Mouse (Mus musculus): ENCODE measurements at regions not wholly inside any gene's neighbourhood (a gene's known extent, or its start where the extent isn't known, plus 50 kb on each side); places are given as distances from the start of the nearest gene placed in this dataset.
A peak's percentile ranks its signal among the peaks of the same experiment; 100 is the strongest.

DNA sequence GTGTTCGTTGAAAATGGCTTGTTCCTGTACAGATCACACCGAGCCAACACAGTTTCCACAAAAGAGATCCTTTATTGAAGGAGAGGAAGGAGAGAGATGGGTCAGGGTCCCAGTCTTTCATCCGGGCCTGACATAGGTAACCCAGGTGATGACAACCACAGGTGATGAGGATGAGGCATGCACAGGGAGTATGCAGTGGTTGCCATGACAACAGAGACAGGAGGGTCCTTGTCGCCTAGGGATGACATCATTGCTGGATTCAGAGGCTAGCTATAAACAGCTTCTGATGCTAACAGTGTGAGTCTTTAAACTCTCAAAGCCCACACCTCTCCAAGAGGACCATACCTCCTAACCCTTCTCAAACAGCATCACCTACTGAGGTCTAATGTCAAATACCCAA, 327.0 kb upstream of the Prox1 start:
- no peak for TF ChIP-seq CTCF (IDR thresholded peaks at IDR 0.05)
- no peak for DNase-seq (ENCODE audit: extremely low spot score in 1 of 2, low spot score in 2 of 2)
- Histone ChIP-seq H3K27ac (no peak overlapping the region), H3K4me3 (no peak overlapping the region)
- intact Hi-C loops (cut with DNase I), result no loop called here

DNA sequence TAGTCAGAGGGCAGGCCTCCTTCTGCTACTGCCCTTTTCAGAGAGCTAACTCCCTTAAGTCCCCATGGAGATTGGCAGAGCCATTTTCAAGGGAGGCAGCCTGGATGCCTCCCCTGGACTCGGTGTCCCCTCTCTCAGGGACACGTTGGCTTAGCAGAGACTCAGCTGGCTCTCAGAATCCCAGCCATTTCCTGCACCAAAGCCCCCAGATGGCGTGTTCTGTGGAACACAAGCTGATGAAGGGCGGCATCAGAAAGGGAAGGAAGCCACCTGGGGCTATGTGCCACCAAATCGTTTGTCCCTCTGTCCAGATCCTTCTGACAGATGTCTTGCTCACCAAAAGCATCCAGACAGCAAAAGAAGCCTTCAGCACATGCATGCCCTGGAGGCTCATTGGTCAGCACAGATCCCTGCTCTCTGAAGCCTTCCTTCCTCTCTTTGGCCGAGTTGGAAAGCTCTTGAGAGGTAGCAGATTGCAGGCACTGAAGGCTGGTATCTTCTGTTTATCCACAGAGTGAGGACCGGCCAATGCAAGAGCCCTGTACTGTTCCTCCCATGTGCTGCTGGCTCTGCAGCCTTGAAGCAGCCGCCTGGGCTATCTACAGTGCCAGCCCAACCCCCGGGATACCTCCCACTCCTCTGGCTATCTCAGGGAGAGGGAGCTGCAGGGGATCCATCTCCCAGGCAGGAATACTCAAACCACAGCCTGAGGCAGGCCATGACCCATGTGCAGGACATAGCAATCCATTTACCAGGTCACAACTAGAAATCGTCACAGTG, 325.4 kb upstream of the Prox1 start:
- intact Hi-C loops (cut with DNase I), result no loop called here
- Histone ChIP-seq H3K27ac (no peak overlapping the region), H3K4me3 (no peak overlapping the region)
- TF ChIP-seq CTCF (IDR thresholded peaks at IDR 0.05), result no peak
- DNase-seq (ENCODE audit: extremely low spot score in 1 of 2, low spot score in 2 of 2), result peak in 1 of 2 experiments; percentile 15

DNA sequence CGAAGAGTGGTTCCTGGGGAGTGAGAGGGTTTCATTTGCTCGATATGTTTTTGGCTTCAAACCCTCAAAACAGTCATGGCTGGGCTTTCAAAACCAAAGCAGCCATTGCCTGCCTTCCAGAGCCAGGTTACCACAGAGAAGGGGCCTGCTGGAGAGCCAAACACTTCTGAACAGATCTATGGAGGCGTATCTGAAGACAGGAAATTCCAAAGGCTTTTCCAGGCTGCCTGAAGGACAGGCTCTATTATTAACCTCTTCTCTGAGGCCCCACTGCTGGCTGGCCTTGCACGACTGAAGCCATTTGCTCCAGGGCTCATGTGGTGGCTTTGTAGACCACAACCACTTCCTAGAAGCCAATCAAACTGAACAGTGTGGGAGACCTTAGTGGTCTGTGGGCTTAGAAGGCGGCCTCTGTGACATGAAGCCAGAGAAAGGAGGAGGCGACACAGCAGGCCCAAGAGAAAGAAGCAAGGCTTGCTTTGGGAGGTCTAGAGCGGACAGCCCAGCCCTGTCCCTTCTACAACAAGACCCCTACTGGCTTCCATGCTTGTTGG, 316.1 kb upstream of the Prox1 start:
- Histone ChIP-seq H3K4me3 (no peak overlapping the region), H3K27ac (no peak overlapping the region)
- no peak for DNase-seq (ENCODE audit: extremely low spot score in 1 of 2, low spot score in 2 of 2)
- intact Hi-C loops (cut with DNase I), result no loop called here
- TF ChIP-seq CTCF (IDR thresholded peaks at IDR 0.05), result no peak

DNA sequence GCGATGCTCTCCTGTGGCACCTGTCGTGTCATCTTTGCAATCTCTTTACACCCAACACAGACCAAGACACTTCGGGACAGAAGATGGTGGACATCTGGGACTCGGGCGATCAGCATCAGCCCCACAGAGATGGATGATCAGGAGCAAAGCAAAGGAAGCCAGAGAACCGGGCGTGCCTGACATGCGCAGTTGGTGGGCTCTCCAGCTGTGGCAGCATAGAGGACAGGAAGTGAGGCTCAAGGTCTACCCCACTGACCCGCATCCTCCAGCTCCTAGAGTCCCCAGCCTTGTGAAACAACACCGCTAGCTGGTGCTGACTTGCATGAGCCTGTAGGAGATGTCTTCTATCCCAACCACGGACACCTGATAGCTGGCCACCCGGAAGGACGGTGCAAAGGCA, 312.9 kb upstream of the Prox1 start:
- Histone ChIP-seq H3K4me3 (no peak overlapping the region), H3K27ac (no peak overlapping the region)
- intact Hi-C loops (cut with DNase I), result no loop called here
- no peak for TF ChIP-seq CTCF (IDR thresholded peaks at IDR 0.05)
- DNase-seq (ENCODE audit: extremely low spot score in 1 of 2, low spot score in 2 of 2), result no peak

DNA sequence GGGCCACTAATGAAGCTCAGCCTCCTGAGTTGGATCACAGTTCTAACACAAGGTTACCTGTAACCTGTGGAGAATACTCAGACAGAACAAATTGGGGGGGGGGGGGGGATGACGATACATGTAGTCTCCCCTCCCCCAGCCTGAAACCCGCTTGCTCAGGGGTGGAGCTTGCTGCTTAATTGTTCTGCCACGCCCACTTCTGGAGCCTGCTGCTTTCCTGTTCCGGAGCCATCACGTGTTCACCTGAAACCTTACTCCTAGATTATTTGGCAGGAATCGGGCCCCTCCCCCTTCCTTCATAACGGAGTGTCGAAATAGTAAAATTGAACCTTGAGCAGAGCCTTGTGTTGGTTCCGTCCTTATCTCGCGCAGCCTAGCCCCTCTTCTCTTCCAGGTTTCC, 310.6 kb upstream of the Prox1 start:
- Histone ChIP-seq H3K4me3 (no peak overlapping the region), H3K27ac (no peak overlapping the region)
- TF ChIP-seq CTCF (IDR thresholded peaks at IDR 0.05), result no peak
- intact Hi-C loops (cut with DNase I), result no loop called here
- DNase-seq (ENCODE audit: extremely low spot score in 1 of 2, low spot score in 2 of 2), result no peak

DNA sequence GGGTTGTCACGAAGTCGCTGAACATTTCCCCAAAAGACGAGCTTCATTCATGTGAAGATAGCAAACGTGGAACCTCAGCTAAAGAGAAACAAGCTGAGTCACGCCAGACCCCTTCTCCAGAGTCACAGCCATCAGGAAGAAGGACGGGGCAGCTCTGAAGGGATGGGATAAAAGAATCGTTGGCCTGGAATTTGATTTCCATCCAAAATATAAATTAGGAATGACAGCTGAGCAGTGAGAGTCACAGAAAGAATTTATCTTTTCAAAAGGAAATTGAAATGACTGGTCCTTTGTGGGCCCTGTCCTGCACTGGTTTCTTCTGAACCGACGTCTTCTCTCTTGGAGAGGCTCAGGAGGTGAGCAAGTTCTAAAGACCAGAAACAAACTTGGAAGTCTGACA, 310.1 kb upstream of the Prox1 start:
- no peak for TF ChIP-seq CTCF (IDR thresholded peaks at IDR 0.05)
- no peak for DNase-seq (ENCODE audit: extremely low spot score in 1 of 2, low spot score in 2 of 2)
- no peak overlapping the region for H3K4me3 ChIP-seq
- H3K27ac ChIP-seq, result no peak overlapping the region
- intact Hi-C loops (cut with DNase I), result no loop called here

DNA sequence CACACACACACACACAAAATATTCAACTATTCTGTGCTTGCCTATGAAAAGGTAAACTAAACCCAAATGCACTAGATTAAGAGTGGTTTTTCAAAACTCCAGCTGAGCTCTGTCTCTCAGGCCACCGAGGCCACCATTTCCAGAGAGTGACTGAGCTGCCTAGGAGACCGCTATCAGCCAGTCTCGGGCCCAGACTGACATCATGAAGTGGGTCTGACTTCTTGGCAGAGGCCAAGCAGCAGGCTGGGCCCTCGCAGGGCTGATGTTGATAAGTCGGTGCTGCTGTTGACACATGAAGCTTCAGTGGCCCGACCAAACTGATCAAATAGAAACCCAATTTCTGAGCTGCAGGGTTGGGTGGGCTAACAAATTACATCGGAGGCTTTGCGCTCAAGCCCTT, 302.2 kb upstream of the Prox1 start:
- Histone ChIP-seq H3K27ac (no peak overlapping the region), H3K4me3 (no peak overlapping the region)
- TF ChIP-seq CTCF (IDR thresholded peaks at IDR 0.05), result no peak
- intact Hi-C loops (cut with DNase I), result no loop called here
- DNase-seq (ENCODE audit: extremely low spot score in 1 of 2, low spot score in 2 of 2), result no peak

DNA sequence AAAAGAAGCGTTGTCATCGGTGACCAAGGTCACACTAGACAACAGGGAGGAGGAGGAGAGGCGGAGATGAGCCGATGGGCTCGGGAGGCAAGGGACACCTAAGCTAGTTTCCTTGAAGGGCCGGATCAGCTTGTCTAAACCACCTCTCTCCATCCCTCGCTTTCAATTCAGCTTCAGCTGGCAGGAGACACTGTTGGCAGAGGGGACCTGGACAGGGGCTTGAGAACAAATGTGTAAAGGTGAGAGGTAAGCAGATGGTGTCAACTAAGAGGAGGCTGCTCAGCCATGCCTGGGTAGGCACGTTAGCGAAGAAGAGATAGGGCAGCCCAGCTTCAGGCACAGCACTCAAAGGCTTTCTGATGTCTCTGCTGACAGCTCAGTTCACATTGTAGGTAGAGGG, 299.8 kb upstream of the Prox1 start:
- intact Hi-C loops (cut with DNase I), result no loop called here
- Histone ChIP-seq H3K27ac (no peak overlapping the region), H3K4me3 (no peak overlapping the region)
- no peak for DNase-seq (ENCODE audit: extremely low spot score in 1 of 2, low spot score in 2 of 2)
- TF ChIP-seq CTCF (IDR thresholded peaks at IDR 0.05), result no peak

DNA sequence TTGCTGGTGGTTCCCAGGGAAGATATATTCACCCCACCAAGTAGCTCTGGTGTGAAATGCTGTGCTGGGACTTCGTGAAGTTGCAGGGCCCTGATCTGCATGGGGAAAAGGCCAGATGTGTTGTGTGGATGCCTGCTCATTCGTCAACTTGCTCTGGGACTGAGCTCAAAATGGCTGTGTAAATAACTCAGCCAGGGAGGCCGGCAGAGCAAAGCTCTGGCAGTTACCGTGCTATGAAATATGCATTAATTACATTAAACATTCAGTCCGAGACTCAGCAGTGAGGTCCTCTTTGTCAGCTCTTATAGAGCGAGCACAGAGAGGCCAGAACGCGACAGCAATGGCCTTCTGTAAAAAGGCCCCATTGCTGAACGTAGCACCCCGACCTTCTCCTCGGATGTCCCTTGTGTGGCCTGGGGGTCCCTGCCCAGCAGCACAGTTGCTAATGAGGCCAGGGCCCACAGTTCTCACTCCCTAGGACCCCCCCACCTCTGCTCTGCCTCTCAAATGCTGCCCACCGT, 287.1 kb upstream of the Prox1 start:
- no peak for DNase-seq (ENCODE audit: extremely low spot score in 1 of 2, low spot score in 2 of 2)
- Histone ChIP-seq H3K27ac (no peak overlapping the region), H3K4me3 (no peak overlapping the region)
- intact Hi-C loops (cut with DNase I), result no loop called here
- no peak for TF ChIP-seq CTCF (IDR thresholded peaks at IDR 0.05)

DNA sequence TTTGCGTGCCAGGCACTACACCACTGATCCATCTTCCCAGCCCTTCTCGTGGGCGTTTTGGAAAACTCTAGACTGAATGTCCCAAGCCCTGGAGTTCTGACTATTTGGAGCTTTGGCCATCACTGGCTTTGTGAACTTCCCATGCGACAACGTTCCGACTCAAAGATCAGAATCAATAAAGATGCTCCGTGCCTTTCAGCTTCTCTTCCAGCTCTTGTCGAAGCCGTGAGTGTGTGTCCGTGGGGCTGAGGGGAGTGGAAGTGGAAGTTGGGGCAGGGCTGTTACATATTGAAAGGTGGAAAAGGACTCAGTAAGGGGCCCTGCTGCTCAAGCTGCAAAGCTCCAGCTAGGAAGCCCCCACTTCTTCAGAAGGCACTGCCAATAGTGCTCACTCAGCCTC, 283.0 kb upstream of the Prox1 start:
- intact Hi-C loops (cut with DNase I), result no loop called here
- no peak overlapping the region for H3K4me3 ChIP-seq
- no peak for TF ChIP-seq CTCF (IDR thresholded peaks at IDR 0.05)
- no peak overlapping the region for H3K27ac ChIP-seq
- DNase-seq (ENCODE audit: extremely low spot score in 1 of 2, low spot score in 2 of 2), result no peak

DNA sequence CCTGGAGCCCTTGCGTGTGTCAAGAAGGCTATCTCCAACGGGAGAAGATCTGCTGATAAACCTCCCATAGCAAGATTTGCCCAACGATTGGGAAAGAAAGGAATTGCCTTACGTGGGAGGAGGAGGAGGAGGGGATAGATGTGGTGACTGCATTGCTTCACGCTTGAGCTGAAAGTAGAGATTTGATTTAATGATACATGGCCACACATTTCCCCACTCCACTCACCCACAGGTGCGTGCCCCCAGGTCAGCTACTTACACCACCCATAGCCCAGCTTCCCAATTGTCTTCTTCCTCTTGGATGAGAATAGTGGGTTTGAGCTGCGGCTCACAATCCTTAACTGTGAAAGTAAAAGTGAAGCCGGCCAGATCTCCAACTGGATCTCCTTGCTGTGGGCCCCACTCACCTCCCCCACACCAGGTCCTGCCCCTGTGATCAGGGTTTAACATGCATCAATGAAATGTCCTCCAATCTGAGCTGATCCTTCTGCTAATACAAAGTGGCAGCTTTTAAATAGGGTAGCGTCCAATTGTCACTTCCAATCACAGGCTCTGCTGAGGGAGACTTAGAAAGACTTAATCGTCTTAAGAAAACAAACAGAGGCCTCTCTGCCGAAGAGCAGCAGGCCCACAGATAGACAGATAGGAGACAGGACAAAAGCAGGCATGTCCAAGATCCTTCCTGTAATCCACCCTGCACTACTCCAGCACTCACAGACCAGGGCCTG, 281.8 kb upstream of the Prox1 start:
- DNase-seq (ENCODE audit: extremely low spot score in 1 of 2, low spot score in 2 of 2), result no peak
- intact Hi-C loops (cut with DNase I), result no loop called here
- H3K4me3 ChIP-seq, result no peak overlapping the region

DNA sequence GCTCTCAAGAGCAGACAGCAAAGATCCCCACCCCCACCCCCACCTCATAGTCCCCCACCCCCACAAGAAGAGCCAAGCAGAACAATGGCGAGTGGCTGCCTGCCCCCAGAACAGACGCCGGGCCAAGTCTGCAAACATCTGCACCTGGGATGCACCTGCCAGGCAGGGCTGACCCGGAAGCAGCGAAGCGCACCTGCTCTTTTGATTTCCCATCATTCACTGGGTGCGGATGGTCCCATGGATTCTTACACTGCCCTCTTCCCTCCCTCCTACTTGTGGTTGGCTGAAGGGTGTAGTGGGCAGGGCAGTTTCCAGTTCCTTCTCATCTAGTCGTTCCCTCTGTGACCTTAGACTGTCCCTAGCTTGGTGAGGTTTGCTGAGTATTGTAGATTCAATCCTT, 277.7 kb upstream of the Prox1 start:
- no peak for DNase-seq (ENCODE audit: extremely low spot score in 1 of 2, low spot score in 2 of 2)
- Histone ChIP-seq H3K27ac (no peak overlapping the region), H3K4me3 (no peak overlapping the region)
- intact Hi-C loops (cut with DNase I), result no loop called here
- no peak for TF ChIP-seq CTCF (IDR thresholded peaks at IDR 0.05)

More for the DNA sequence above, 281.8 kb upstream of the Prox1 start:
- no peak overlapping the region for H3K27ac ChIP-seq
- no peak for TF ChIP-seq CTCF (IDR thresholded peaks at IDR 0.05)

Measured in left cerebral cortex, adult 2 months (tissue).